Mouse (Mus musculus) thymus, postnatal 14 days (tissue): ENCODE results near the gene Smo.
"Not testable (repeated sequence)": the region's sequence is repeated elsewhere in the genome, so short reads cannot be mapped to it uniquely, and the experiment has no call there.

Experiments
- DNase-seq: peaks from one replicate; pipeline ENCODE4 v3.0.0; 2021

The Smo gene

DNA sequence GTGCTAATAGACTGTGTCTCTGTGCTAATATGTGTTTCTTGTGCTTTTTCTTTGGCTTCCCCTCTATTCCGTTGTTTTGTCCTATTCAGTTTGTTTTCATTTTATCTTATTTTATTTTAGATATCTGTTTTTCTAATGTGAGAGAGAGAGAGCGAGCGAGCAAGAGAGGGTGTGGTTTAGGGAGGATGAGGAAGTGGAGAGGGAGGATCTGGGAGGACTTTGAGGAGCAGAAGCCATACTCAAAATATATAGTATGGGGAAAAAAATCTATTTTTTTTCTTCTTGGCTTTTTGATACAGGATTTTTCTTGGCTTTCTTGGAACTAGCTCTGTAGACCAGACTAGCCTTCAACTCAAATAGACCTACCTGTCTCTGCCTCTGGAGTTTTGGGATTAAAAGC, 7.3 kb upstream of the Smo start:
- DNase-seq, result no peak

DNA sequence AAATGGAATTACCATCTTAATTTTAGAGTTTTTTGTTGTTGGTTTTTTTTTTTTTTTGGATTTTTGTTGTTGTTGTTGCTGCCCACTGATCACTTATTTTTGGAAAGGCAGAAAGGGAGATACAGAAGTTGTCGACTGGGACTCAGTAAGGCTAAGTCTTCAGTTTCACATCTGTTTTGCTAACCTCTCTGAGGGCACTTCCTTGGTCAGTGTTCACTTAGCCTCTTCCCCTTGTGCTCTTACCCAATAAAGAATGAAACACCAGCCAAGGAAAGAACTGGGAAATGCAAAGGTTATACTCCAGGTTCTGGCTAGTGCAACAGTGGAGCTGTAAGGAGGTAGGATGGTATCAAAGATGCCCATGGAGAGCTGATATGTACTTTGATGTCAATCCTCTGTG, 5.8 kb upstream of the Smo start:
- DNase-seq, result no peak

DNA sequence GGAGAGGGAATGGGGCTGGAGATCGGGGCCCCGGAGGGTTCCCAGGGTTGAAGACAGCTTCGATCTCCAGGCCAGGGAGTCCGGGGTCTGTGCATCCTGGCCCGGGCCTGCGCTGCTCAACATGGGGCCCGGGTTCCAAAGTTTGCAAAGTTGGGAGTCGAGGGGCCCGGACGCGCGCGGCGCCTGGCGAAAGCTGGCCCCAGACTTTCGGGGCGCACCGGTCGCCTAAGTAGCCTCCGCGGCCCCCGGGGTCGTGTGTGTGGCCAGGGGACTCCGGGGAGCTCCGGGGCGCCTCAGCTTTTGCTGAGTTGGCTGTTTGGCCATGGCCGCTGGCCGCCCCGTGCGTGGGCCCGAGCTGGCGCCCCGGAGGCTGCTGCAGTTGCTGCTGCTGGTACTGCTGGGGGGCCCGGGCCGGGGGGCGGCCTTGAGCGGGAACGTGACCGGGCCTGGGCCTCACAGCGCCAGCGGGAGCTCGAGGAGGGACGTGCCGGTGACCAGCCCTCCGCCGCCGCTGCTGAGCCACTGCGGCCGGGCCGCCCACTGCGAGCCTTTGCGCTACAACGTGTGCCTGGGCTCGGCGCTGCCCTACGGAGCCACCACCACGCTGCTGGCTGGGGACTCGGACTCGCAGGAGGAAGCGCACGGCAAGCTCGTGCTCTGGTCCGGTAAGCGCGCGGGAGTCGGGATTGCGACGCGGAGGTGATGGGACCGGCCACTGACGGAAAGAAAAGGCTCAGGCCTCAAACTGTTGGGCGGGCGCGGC, 567 bp downstream of the Smo start:
- peak; percentile 58 for DNase-seq

DNA sequence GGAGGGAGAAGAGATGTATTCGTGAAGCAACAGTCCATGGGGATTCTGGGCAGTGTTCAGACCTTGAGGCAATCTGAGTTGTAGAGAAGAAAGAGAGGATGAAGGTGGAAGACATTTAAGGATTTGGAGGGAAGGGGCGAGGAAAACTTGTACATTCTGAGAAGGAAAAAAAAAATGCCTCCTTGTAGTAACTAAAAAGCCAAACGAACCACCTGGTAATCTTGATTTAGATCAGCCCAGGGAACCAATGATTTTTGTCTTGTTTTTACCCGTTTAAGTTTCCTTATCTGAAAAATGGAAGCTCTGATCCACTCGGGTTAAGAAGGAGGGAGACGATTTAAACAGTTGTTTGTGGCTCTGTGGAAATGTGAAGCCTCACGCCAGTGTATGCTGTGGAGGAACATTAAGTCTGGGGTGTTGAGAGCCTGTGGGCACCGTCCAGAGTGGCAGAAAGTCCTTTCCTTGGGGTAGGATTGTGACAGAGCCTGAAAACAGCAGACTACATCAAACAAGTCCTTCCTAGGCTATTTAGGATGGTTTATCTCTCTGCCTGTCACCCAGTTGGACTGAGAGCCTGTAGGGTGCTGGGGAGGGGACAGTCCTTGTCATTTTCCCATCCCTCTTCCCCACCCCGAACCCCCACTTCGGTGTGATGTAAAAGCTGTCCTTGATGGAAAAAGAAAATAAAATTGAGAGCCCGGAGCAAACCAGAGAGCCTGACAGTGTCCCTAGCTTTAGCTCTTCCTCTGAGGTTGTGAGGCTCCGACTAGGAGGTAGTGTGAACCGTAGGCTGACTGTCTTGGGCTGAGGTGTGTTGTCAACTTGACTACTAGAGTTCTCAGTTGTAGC, 1.5 kb downstream of the Smo start:
- DNase-seq, result no peak

DNA sequence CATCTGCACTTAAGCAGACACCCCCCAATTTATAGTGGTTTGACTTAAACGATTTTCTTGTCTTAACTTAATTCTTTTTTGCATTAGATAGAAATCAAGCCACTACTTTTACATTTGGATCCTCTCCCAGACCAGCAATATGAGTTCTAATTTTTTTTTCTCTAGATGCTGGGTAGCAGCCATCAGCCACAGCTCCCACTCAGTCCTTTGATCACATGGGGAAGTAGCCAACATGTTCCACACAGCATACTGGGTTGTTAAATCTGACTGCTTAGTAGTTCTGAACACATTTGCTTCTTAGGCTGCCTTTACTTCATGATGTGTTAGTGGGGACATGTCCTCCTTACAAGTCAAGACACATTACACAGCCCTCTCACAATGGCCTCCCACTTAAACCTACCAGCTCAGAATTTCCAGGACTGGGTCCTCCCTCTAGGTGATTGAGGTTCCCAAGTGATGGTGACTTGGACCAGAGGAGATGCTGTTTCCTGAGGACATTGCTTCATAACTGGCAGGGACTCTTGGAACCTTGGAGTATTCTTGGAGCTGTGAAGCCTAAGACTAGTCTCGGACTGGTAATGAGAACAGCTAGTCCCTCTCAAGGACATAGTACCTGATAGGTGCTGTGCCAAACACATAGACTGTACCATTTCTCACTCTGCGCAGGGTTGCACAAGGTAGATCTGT, 16.3 kb downstream of the Smo start:
- DNase-seq, result no peak

DNA sequence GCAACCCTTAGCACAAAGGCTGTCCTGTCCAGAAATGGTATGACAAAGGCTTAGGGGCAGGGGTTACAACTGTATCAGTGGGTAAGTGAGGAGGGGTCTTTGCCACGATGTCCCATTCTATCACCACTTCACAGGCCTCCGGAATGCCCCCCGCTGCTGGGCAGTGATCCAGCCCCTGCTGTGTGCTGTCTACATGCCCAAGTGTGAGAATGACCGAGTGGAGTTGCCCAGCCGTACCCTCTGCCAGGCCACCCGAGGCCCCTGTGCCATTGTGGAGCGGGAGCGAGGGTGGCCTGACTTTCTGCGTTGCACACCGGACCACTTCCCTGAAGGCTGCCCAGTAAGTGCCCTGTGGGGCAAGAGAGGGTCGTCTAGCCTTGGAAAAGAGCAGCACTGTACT, 18.0 kb downstream of the Smo start:
- DNase-seq, result no peak

DNA sequence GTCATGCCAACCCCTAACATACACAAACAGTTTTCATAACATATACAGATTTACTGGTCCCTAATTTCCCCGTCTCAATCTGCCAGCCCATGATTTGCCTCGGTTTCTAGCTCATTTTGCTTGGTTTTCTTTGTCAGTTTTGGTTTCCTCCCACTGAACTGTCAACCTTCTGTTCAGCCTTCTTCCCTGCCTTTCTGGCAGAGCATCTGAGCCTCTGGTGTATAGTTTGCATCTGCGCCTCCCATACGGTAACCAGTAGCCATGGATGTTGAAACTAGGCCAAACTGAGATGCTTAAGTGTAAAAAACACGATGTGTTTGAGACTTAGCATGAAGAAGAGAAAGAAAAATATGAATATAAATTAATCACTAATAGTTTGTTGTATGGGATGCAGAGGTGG, 20.7 kb downstream of the Smo start:
- no peak for DNase-seq

DNA sequence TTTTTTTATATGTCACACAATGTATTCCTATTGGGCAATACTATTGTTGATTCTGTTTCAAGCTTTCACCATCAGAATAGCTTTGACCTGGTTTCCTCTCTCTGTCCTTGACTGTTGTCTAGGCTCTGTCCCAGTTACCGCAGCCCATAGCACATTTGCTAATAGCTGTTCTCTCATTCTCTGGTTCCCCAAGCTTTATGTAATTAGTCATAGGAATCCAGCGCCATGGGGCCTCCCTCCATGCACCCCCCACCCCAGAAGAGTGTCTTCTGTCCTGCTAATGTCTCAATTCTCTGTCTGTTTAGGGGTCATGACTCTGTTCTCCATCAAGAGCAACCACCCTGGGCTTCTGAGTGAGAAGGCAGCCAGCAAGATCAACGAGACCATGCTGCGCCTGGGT, 21.2 kb downstream of the Smo start:
- no peak for DNase-seq

DNA sequence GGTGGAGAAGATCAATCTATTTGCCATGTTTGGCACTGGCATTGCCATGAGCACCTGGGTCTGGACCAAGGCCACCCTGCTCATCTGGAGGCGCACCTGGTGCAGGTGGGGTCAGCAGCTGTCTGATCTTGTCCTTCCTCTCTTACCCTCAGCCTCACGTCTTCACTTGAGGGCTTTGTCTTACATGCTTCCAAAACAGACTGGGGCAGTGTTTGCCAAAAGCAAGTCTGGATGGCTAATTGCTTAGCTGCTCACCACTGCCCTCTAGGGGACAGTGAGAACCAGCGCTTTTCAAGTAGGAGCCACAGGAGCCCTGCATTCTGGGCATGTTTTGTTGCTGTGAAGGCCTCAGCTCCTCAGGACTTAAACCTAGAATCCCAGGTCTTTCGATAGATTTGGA, 23.1 kb downstream of the Smo start:
- peak; percentile 75 for DNase-seq

DNA sequence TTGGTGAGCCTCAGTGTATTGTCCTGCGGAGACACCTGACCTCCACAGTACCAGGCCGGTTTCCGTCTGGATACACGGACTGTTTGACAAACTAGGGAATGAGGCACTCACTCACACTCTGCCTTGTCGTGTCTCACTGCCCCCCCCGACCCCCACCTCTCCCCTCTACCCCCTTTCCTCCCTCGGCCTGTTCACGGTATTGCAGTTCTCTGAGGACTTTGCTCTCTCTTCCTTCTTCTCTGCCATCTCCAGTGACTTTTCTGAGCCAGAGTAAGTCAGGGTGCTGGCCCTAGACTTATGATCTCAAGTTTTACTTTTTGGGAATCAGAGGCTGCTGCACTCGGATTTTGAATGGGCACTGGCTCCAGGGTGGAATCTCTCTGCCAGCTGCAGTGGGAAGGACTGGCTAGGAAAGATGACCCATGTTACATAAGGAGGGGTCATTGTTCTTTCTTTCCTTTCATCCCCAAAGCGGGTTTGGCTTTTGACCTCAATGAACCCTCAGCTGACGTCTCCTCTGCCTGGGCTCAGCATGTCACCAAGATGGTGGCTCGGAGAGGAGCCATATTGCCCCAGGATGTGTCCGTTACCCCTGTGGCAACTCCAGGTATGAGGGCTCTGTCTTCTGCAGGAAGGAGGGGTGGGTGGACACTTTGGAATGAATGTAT, 23.8 kb downstream of the Smo start:
- no peak for DNase-seq

DNA sequence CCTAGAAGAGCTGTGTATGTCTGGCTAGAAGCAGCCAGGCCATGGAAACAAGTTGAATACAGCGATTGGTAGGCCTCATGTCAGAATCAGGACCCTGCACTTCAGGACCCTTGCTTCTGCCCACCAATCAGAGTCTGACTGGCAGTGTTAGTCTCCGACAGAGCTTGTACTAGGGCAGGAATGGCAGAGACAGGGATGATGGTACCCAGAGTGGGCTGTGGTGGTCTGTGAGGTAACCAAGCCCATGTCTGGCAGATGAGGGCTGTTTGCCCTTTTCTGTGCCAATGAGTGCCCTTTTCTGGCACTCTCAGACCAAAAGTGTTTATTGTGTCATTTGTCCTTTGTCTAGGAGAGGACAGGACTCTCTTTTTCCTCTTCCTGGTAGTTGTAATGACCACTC, 25.1 kb downstream of the Smo start:
- DNase-seq, result not testable (repeated sequence)

DNA sequence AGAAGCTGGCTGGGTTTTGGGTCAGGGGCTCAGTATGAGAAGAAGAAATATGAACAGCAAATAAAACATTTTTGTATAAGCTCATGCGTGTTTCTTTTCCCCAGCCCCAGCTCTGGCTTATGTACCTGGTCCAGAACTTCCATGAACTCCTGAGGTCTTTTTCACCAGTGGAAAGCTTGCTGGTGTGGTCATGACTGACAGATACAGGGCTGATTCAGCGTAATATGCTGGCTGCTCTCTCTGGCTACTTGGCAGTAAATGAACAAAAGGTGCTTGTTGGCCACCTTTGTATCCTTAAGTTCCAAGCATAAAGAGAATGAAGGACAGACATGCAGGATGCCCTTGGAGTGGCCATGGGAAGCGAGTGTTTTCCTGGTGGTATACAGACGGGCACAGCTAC, 26.0 kb downstream of the Smo start:
- DNase-seq, result no peak

DNA sequence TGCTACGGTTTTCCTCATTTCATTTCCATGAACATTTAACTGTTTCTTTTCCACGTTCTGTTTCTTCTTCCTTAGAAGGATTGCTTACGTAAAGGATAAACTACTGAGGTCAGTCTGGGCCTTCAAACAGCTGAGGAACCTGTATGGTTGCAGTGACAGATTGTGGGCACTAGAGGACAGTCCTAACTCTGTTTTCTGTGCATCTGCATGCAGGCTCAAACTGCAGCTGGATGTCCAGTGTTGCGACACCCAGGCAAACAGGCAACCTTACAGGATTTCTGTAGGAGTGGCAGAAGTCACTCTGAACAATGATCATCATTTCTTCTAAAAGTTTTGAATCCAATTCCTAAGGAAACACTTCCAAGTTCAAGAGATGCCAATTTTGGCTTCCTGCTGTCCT, 27.2 kb downstream of the Smo start:
- DNase-seq, result no peak

DNA sequence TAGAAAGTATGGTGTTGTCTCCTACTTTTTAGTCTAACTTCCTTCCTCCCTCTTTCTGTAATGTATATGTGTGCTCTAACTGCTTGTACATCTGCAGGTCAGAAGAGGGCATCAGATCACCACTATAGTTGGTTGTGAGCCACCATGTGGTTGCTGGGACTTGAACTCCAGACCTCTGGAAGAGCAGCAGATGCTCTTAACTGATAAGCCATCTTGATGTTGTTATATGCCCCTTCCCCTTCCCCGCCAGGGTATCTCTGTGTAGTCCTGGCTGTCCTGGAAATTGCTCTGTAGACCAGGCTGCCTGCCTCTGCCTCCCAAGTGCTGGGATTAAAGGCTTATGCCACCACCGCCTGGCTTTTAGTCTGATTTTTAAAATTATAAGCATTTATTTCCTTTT, 31.6 kb downstream of the Smo start:
- DNase-seq, result no peak

DNA sequence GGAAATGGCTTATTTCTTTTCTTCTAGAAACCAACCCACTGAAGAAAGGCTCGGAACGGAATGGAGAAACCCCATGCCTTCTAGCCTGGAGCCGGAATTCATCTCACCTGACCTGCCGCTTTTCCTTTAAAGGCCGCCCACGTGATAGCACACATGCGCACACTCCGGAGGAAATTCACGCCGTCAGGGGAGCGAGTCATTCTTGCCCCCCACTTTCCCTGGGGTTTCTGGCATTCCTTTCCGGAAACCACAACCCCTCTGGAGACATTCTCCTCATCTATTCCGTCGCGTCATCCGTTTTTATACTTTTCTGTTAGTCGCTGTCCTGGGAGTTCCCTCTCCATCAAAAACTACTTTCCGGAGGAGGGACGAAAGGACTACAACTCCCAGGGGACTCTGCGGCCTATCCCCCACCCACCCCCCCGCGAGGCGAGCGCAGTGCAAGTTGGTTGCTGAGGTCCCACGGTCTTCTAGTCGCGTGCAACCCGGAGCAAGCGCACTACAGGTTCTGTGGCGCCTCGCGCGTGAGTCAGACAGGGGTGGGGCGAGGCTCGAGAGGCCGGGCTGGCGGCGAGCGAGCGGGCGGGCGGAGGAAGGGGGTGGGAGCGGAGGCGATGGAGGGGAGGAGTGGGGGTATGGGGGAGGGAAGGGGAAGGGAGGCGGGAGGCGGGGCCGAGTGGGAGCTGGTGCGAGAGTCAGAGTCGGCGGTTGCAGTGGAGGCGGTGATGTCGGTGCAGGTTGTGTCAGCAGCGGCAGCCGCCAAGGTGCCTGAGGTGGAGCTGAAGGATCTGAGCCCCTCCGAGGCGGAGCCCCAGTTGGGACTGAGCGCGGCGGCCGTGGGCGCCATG, 32.7 kb downstream of the Smo start, which contains the start of gene Ahcyl2:
TSS of gene Ahcyl2 (plus strand) at position 199 of the 848 bp plus-strand sequence.
- DNase-seq, result peak; percentile 97

DNA sequence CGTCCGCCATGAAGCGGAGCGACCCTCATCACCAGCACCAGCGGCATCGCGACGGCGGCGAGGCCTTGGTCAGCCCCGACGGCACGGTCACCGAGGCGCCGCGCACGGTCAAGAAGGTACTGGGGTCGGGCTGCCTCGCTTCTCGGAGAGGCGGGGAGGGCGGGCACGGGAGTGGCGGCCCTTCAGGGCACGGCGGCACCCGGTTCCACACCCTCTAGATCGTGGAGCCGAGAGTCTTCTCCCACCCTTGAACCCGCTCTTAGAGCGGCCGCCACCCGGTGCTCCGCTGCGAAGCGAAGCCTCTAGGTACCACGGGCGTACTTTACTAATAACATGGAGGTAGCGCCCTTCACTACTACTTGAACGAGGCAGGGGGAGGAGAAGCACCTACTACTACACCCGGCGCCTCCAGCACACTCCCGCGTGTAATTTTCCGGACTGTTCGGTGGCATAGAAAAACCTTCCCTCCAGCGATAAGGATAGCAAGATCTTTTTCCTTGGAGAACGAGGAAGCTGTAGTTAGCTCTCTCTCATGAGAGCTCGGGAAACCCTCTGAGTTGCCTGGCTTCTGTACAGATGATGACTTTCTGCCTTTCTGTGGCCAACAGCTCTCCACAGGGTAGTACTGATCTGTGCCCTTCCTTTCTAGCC, 33.6 kb downstream of the Smo start:
- DNase-seq, result no peak

DNA sequence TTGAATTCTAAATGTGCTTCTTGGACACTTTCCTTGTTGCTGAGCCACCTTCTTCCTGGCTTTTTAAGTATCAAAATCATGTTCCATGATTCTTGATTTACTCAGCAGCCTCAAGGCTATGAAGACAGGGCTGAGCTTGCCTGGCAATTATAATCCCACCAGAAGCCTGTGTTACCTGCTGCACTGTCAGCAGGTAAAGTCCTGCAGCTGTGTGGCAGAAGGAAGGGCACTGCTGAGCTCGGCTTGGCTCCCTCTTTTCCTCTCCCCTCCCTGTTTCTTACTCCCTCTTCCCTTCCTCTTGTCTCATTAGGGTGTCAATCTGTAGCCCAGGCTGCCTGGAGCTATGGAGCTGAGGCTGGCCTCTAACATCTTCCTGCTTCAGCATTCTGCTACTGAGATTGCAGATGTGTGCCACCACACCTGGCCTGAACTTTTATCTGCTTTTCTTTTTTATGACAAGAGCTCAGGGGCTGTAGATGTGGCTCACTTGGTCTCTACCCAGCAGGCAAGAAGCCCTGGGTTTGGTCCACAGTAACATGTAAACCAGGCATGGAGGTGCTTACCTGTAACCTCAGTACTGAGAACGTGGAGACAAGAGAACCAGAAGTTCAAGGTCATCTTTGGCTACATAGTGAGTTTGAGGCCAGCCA, 35.5 kb downstream of the Smo start:
- DNase-seq, result no peak

DNA sequence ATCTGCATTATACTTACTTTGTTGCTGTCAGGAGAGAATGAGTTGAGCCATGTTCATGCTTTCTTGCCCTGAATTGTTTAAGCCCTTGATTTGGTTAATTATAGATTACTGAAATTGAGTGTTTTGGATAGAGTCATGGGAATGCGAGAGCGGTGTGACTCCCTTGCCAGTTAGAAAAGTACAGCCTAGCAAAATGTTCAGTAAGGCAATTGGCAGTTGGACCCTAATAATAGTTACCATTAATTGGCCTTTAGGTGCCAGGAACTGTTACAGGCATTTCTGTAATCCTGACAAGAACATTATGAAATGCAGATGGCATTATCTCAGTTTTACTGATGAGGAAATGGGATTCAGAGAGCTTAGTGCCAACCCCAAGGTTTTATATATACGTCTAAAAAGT, 36.9 kb downstream of the Smo start:
- DNase-seq, result no peak

DNA sequence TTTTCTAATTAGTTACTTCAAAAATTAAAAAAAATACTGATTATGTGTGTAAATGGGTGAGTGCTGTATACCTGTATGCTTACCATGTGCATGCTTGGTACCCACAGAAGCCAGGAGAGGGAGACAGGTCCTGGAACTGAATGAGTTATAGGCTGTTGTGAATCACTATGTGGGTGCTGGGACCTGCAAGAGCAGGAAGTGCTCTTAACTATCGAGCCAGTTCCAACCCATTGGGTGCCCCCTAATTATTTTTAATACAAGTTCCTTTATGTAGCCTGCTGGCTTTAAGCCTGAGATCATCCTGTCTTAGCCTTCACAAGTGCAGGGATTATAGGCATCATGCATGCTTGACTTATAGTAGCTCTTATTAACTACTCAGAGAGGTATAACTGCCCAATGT, 38.9 kb downstream of the Smo start:
- DNase-seq, result no peak

DNA sequence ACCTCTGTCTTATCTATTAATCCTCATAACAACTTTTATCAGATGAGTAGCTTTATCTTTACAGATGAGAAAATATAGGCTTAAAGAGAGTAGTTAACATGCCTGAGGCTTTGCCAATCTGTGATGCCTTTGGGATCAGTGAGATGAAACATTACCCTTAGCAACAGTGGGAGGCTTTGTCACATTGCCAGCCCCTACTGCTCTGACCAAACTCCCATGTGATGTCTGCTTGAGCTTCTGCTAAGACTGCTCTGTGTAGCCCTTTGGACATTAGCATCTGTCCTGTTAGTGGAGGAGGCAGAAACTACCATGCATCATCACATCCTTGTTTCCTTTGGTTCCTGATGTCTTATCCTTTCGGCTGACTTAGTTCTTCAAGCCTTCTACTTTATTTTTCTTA, 40.3 kb downstream of the Smo start:
- no peak for DNase-seq
